Mouse (Mus musculus): ENCODE measurements around the gene Sf3b3.
"Not testable (repeated sequence)": the region's sequence is repeated elsewhere in the genome, so short reads cannot be mapped to it uniquely, and the experiment has no call there.

The Sf3b3 gene

GRCm38 (mm10) chr8:110808495-110809472 lies 37.8 kb downstream of the Sf3b3 start:
- no peak for DNase-seq (ENCODE audit: low read depth)

GRCm38 (mm10) chr8:110806146-110806545 lies 40.4 kb downstream of the Sf3b3 start:
- DNase-seq (ENCODE audit: low read depth) = no peak

- peak; percentile 66 for DNase-seq (ENCODE audit: low read depth)
These were observed 40.9 kb downstream of the Sf3b3 start, which contains the start of gene Il34 for GRCm38 (mm10) chr8:110805669-110806068. Gene Il34, minus strand, starts transcription at chr8:110805924.

GRCm38 (mm10) chr8:110804825-110805514 lies 41.6 kb downstream of the Sf3b3 start:
- no peak for DNase-seq (ENCODE audit: low read depth)

GRCm38 (mm10) chr8:110803856-110804255 lies 42.7 kb downstream of the Sf3b3 start:
- DNase-seq (ENCODE audit: low read depth) = no peak

GRCm38 (mm10) chr8:110802988-110803387 lies 43.6 kb downstream of the Sf3b3 start:
- no peak for DNase-seq (ENCODE audit: low read depth)

- no peak for DNase-seq (ENCODE audit: low read depth)
These were observed 49.5 kb downstream of the Sf3b3 start for GRCm38 (mm10) chr8:110797086-110797485.

- DNase-seq (ENCODE audit: low read depth) = no peak
These were observed 52.1 kb downstream of the Sf3b3 start for GRCm38 (mm10) chr8:110794363-110794965.

GRCm38 (mm10) chr8:110793936-110794335 lies 52.7 kb downstream of the Sf3b3 start:
- no peak for DNase-seq (ENCODE audit: low read depth)

GRCm38 (mm10) chr8:110793511-110793910 lies 53.1 kb downstream of the Sf3b3 start:
- DNase-seq (ENCODE audit: low read depth) = no peak

GRCm38 (mm10) chr8:110792574-110793200 lies 53.9 kb downstream of the Sf3b3 start:
- no peak for DNase-seq (ENCODE audit: low read depth)

GRCm38 (mm10) chr8:110791164-110791563 lies 55.4 kb downstream of the Sf3b3 start:
- no peak for DNase-seq (ENCODE audit: low read depth)

GRCm38 (mm10) chr8:110790270-110790669 lies 56.3 kb downstream of the Sf3b3 start:
- no peak for DNase-seq (ENCODE audit: low read depth)

GRCm38 (mm10) chr8:110789571-110789970 lies 57.0 kb downstream of the Sf3b3 start:
- DNase-seq (ENCODE audit: low read depth) = no peak

GRCm38 (mm10) chr8:110788981-110789380 lies 57.6 kb downstream of the Sf3b3 start:
- no peak for DNase-seq (ENCODE audit: low read depth)

GRCm38 (mm10) chr8:110787411-110787954 lies 59.1 kb downstream of the Sf3b3 start:
- DNase-seq (ENCODE audit: low read depth) = no peak

GRCm38 (mm10) chr8:110786934-110787333 lies 59.7 kb downstream of the Sf3b3 start:
- DNase-seq (ENCODE audit: low read depth) = no peak

- DNase-seq (ENCODE audit: low read depth) = not testable (repeated sequence)
These were observed 60.1 kb downstream of the Sf3b3 start for GRCm38 (mm10) chr8:110786501-110786900.

- DNase-seq (ENCODE audit: low read depth) = no peak
These were observed 61.2 kb downstream of the Sf3b3 start for GRCm38 (mm10) chr8:110785366-110785765.

GRCm38 (mm10) chr8:110779924-110780718 lies 66.5 kb downstream of the Sf3b3 start:
- DNase-seq (ENCODE audit: low read depth) = no peak

- DNase-seq (ENCODE audit: low read depth) = no peak
These were observed 70.3 kb downstream of the Sf3b3 start for GRCm38 (mm10) chr8:110776335-110776734.
